Mouse (Mus musculus): Measurements from ENCODE around the gene Nxn. TPM values are rescaled to one million over a fixed set of nuclear protein-coding genes. Genes with fewer than 3 reads are reported as not detected.
A peak's percentile ranks its signal among the peaks of the same experiment; 100 is the strongest.

Nxn gene
- 10 to 100 TPM; 33.5 to 43.6 (median 40.8) TPM for total RNA-seq (2022)

DNA sequence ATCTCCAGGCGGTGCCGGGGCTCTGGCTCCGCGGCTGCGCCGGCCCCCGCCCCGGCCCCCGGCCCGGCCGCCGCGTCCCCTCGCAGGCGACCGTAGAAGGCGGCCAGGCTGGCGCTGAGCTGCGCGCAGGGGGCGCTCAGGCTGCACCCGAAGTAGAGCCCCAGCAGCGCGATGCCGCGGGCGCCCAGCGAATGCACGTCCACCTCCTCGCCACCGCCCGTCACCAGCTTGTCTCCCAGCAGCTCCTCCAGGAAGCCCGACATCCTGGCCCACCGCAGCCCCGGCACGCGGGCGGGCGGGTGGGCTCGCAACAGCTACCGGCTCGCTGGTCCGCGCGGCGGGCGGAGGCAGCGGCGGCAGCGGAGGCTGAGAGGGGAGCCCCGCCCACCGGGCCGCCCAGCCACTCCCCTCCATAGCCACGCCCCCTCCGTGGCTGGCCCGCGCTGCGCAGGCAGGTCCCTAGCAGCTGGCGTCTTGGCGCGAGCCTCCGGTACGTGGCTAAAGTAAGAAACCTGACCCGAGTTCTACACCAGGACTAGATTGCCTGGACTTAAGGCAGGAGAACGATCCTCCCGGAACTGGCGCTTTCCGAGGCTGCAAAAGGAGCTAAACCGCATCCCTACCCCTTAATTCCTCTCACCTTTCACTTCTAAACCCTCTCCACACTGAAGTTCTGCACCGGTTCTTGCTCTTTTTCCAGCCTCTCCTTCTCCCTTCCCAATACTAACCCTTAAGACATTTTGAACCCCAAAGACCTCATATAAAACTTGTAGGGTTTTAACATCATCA, at the start of gene Nxn:
Gene Nxn (minus strand): TSS at position 343 of the 789 bp plus-strand sequence.
- peak; percentile 86 for DNase-seq

GRCm38 (mm10) chr11:76446251-76446650, 47.3 kb upstream of the Nxn start:
- DNase-seq: no peak

DNA sequence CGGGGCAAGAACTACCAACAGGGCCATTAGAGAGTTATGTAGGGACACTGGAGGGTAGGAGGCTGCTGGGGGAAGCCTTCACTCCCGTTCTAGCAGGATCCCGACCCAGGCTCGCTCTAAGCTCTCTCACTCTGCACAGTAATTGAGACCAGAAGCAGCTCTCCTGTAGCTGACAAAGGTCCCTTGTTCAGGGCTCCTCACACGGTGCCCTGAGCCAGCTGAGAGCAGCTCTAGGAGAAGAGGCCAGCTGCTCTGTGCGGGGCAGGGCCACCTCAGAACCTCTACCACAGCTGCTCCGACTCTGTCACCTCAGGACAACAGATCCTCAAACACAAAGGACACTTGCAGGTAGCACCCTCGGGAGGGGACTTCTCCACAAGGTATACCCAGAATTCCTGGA, 46.5 kb upstream of the Nxn start:
- no peak for DNase-seq

- no peak for DNase-seq
Observed at GRCm38 (mm10) chr11:76439666-76440065, 40.7 kb upstream of the Nxn start.

DNA sequence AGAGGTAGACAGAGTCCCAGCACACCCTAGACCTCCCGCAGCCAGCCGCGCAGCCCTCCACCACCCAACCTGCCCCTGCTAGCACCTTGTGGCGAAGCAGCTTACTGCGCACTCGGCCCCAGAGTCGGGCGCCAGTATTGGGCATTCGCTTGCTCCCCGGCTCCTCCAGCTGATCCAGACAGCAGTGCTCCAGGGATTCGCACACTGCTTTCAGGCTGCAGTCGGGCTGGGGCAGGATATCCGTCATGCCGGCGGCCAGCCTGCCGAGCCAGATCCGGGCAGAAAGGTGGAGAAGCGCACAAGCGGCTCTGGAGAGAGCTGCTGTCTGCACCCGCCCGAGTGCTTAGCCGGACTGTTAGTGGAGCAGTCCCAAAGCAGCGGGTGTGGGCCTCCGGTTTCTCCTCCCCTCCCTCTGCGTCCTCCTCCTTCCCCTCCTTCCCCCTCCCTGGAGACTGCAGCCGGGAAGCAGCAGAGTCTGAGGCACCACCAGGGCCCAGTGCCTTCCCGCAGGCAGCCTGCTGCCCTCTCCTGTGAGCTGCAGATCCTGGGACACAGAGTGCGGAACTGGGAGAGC, 38.0 kb upstream of the Nxn start:
- no peak for DNase-seq

GRCm38 (mm10) chr11:76436009-76436408, 37.1 kb upstream of the Nxn start:
- DNase-seq: no peak

DNA sequence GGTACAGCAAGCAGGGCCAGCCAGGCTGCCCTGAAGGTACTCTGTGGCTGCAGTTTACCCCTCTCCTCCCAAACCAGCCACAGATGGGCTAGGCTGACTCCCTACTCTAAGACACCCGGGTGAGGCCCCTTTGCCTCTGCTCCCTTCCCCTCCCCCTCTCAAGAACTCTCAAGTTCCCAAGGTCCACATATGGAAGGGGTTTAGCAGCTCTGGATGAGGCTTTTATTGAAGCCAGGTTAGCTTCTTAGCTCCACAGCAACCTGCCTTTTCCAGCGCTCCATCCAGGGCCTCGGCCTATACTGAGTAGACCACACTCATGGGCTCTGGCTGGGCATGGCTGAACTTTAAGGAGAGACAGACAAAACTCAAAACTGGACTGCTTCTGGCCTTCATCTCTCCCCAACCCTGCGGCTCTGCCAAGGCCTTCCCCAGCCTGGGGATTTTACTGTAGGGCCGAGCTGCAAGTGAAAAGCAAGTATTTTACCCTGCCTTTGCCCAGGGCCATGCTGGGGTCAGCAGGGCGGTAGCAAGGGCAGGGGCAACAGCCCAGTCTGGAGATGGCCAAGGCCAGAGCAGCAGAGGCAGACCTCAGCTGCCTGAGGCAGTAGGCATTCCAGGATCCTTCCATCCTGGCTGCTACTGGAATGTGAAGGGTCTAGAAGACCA, 31.2 kb upstream of the Nxn start:
- DNase-seq: no peak

DNA sequence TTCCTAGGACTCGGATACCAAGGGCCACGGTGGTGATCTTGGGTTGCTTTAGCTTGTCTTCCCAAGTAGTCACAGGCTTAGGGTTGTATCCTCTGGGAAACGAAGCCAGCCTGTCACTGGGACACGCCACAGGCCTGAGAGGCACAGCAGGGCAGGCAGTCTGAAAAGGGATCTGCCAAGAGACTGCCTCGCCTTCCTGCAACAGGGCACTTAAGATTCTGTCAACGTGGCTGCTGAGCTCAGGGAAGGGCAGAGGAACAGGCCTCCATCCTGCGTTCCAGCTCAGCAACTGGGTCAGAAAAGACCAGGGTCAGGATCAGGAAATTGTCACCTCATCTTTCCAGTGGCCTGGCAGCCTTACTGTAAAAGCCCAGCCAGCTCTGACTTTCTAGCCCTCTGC, 30.6 kb upstream of the Nxn start:
- no peak for DNase-seq

GRCm38 (mm10) chr11:76429046-76429445, 30.1 kb upstream of the Nxn start:
- no peak for DNase-seq

DNA sequence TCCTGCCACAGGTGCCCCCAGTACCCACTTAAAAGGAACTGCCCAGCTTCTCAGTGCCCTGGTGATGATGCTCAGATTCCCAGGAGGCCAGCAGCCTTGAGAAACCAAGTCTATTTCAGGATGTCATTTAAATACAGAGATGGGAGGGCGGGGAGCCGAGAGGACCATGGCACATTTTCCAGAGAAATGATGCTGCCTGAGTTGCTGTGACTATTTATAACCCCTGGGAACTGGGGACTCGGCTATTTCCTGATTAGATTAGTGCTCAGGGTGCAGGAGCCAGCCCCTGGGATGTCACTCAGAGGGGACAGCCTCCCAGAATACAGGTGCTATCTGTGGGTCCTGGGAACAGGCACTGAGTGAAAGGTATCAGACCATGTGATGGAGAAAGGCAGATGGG, 28.8 kb upstream of the Nxn start:
- no peak for DNase-seq

GRCm38 (mm10) chr11:76425749-76426148, 26.8 kb upstream of the Nxn start:
- no peak for DNase-seq

- DNase-seq: no peak
Observed at GRCm38 (mm10) chr11:76420896-76421295, 22.0 kb upstream of the Nxn start.

- no peak for DNase-seq
Observed at GRCm38 (mm10) chr11:76419179-76419578, 20.2 kb upstream of the Nxn start.

DNA sequence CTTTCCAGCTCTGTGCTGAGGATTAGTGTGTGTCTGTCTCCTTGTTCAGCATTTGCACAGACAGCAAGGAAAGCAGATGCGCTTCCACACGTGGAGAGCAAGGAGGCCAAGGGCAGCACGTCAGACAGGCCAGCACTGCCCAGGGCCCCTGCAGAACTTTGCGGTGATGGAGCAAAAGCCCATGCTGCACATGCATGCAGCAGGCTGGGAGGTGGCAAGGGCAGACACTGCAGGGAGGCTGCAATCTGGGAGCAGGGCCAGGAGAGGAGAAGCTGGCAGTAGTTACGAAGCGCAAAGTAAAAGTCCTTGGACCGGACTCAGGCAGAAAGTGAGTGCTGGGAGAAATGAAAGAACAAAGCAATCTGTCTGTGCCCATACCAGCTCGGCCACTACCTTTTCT, 19.5 kb upstream of the Nxn start:
- DNase-seq: peak; percentile 73

DNA sequence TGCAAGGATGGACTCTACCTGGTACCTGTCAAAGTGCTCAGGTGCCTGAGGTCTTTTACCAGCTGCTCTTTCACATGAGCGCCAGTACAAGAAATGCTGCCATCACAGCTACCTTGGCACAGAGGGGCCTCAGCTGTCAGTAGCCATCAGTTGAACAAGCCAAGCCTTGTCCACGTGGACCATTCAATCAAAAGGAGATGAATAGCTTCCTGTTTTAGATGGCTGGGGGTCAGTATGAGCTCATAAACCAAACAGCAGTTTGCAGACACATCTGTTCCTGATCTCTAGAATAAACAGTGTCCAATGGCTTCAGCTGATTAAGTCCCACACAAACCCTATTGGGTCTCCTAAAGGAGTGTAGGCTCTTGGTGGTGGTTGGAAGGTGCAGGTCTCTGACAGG, 17.0 kb upstream of the Nxn start:
- DNase-seq: no peak

GRCm38 (mm10) chr11:76415001-76415400, 16.1 kb upstream of the Nxn start:
- no peak for DNase-seq

DNA sequence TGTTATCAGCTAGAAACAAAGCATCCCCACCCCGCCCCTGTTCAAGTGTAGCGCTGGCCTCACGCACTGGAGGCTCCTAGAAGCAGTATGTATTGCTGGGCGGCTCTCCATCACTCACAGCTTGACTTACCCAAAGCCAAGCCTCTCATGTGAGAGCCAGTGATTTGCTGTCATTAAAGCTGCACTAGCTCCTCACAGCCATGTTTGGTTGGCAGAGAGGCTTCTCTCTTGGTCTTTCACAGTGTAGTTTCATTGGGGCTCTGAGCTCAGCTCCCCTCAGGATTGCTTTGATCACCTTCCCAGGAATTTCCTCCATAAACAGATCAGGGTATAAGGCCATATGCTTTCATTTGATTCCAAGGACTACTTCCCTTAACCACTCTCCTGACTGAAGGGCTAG, 14.3 kb upstream of the Nxn start:
- no peak for DNase-seq

- no peak for DNase-seq
Observed at GRCm38 (mm10) chr11:76410826-76411225, 11.9 kb upstream of the Nxn start.

DNA sequence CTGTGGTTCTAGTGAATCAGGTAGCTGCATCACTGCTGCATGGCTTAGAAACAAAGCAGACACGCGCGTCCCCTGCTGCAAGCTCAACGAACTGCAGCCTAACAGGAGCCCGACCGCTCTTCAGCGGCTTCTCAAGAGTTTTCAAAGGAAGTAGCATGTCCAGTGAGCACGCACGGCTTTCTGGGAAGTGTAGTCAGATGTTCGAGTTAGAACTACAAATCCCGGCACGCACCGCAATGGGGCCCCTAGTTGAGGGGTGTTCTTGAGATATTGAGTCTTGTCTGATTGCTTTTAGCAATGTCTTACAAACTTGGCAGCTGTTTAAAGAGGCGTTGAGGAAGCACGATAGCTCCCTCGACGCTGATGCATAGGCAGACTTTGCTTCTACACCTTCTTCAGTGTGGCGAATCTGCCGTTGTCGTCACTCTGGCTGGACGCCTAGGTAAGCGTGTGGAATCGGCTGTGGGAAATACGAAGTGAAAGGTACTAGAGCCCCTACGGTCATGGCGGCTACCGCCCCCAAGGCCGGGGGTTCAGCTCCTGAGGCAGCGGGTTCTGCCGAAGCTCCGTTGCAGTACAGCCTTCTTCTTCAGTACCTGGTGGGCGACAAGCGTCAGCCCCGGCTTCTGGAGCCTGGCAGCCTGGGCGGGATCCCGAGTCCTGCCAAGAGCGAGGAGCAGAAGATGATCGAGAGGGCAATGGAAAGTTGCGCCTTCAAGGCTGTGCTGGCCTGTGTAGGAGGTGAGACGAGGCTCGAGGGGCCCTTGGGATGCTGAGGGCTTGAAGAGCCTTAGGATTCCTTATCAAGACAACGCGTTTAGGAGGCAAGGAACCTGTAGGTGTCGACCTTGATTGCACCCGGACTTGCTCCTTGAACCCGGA, 8.0 kb upstream of the Nxn start, which contains the start of gene Timm22:
Gene Timm22 (plus strand): TSS at position 251 of the 882 bp plus-strand sequence.
- peak; percentile 95 for DNase-seq

DNA sequence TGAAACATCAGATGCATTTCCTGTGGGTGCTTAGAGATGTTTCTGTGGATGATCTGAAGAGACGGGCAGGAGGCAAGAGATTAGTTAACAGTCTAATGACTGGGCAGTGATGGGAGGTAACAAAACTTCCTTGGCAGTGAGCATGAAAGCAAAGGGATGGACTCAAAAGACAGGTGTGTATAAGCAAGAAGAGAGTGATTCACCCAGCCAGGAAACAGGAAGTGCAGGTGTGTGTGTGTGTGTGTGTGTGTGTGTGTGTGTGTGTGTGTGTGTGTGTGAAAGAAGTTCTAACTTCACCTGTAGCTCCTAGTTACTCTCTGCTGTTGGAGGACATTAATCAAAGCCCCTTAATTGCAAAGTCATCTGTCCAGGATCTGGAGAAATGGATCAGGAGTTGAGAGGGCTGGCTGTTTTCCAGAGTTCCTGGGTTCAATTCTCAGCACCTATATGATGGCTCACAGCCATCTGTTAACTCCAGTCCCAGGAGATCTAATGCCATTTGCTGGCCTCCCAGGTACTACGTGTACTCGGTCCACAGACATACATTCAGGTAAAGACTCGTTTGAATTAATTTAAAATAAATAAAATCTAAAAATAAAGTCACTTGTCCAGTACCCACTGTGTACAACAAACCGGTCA, 6.8 kb upstream of the Nxn start:
- DNase-seq: no peak

GRCm38 (mm10) chr11:76405113-76405512, 6.2 kb upstream of the Nxn start:
- no peak for DNase-seq

- DNase-seq: no peak
Observed at GRCm38 (mm10) chr11:76401398-76401797, 2.5 kb upstream of the Nxn start.
